Mouse (Mus musculus) hindlimb bud, embryonic 11.5 days (tissue): ENCODE measurements around the gene Slc17a2.
"Not testable (repeated sequence)": the region's sequence is repeated elsewhere in the genome, so short reads cannot be mapped to it uniquely, and the experiment has no call there.

Source experiments
- DNase-seq: peaks from one replicate; pipeline ENCODE4 v3.0.0-alpha.2; 2012; ENCODE audit warnings: low read depth, low spot score; ENCODE audit errors: extremely low spot score

Gene Slc17a2

DNA sequence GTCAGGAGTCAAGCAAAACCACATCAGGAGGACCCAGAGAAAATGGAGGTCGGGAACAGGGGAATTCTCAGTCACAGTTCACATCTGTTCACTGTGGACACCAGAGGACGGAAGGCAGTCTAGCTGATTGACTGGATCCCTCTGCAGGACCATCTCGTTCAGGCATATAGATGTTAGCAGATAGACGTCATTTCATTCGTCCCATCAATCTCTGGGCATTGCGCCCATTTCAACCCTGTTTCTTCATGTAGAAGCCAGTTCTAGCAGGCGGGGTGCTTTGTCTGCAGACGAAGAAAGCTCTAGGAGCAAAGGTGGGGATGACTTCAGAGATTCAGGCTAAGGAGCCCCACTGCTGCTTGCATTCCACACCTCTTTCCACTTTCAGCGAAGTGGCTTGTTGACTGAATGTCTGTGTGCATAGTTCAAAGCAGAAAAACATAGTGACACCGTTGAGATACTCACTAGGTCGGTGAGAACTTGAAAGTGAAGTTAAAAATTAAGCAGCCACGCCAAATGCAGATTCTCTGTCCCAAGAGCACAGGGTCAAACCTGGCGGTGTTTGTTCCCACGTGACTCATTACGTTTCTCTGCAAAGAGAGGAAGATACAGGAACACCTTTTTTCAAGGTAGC, at the start of gene Slc17a2:
TSS of gene Slc17a2 (plus strand) at position 572 of the 631 bp plus-strand sequence.
- no peak for DNase-seq

DNA sequence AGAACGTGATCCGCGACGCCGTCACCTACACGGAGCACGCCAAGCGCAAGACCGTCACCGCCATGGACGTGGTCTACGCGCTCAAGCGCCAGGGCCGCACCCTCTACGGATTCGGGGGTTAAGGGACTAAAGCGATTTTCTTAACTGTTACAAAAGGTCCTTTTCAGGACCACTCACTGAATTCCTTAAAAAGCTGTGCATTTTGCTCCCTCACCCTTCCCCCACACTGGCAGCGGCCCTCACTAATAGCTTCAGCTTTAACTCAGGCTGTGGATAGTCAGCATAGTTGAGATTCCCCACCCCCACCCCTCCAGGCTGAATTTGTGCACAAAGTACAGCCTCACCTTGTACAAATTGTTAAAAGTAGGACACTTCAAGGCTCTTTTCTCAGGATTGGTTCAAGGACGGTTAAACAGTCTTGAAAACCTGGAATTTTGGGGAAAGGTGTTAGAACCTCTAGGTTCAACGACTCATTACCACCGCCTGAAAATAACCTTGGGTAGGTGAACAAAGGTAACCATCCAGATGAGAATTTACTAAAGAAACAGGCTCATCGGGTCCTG, 49.5 kb upstream of the Slc17a2 start:
- no peak for DNase-seq

DNA sequence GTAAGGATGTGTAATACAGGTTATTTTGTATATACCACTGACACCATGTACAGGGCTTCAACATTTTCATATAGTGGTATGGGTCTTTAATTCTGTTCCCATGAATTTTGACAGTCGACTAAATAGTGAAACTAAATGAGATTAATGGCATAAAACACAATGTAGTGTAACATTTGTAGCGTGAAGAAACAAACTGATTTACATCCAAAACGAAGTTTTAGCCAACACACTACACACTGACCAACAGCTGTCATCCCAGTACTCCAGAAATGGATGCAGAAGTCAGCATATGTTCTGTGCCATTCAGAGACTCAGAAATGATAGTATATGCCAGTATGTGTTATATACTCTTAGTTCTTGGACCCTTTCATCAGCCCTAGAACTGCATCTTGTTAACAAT, 48.9 kb upstream of the Slc17a2 start:
- no peak for DNase-seq

DNA sequence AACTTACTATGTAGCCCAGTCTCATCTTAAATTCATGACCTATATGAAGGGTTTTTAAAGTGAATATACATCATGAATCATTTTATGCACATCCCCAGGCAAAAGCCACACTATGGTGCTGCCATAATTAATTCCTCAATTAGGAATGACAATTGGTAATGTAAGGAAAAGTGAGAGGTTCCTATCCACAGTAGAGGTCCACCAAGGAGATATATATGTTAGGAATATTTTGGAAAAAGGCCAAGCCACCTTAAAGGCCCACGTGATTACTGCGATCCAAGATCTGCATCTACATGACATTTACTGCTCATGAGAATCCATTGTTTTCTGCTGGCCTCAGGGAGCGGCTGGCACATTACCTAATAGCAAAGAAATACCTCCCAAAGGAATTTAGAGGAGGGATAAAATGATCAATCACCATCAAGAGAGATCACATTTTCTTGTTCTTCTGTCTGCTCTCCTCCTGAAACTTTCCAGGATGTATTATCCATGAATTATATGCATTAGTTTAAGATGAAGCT, 47.5 kb upstream of the Slc17a2 start:
- DNase-seq: no peak

DNA sequence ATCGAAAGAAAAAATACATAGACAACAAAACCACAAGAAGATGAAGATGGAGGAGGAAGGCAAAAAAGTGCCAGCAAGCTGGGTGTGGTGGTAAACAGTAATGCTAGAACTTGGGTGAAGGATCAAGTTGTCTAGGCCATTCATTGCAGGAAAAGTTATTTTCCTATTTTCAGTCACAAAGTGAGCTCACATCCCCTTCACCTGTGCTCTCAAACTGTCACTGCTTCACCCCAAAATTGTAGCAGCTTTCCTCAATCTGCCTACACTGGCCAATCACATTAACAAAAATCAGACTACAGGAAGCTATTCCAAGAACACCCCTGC, 46.9 kb upstream of the Slc17a2 start:
- no peak for DNase-seq

DNA sequence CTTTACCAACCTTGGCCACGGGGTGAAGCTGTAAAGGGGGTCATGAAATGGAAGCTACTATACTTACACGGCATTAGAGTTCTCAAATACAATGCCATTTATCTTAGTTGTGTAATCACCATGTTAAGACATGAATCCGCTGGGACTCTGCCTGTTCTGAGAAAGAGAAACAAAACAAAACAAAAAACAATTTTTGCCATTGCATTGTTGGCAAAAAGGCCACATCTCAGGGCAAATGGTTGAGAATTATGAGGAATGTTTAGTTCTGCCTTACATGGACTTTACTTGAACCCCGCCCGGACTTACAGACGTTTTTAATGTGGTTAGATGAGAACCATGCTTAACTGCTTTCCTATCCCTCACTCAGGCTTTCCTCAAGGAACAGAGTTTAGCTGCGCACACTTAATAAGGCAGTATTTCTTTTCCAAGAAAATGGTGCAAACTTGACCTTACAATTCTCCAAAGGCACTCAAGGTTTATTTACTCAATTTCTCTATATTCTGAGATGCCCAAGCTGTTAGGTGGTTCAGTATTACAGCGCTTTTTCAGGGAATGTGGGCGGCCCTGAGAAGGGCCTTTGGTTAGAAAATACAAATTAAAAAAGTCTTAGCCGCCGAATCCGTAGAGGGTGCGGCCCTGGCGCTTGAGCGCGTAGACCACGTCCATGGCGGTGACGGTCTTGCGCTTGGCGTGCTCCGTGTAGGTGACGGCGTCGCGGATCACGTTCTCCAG, 46.4 kb upstream of the Slc17a2 start:
- DNase-seq: peak; percentile 57

DNA sequence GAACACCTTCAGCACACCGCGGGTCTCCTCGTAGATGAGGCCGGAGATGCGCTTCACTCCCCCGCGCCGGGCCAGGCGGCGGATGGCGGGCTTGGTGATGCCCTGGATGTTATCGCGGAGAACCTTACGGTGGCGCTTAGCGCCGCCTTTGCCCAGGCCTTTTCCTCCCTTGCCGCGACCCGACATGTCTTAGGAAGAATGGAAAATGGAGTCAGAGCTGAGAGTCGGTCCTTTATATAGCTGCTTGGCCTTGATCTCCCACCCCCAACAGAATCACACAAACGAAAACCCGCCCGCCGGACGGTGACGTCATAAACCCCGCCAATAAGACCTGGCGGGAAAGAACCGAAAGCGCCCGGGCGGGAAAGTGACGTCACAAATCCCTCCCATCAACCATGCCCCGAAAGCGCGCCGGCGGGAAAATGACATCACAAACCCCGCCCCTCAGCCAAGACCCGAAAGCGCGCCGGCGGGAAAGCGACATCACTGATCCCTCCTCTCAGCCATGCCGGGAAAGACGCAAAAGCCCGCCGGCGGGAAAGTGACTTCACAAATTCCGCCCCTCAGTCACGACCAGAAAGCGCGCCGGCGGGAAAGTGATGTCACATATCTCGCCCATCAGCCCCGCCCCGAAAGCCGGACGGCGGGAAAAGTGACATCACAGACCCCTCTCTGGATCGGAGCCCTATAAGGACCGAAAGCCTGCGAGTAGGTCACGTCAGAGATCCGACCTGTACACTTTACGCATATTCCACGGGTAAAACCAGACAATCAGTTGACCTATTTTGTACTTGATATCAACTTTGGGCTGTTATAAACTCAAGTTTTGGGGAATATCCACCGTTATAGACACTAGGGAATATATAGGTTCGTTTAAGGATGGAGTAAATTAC, 45.6 kb upstream of the Slc17a2 start, which contains the start of gene Hist1h4a:
TSS of gene Hist1h4a (minus strand) at position 259 of the 893 bp plus-strand sequence.
- peak; percentile 94 for DNase-seq

DNA sequence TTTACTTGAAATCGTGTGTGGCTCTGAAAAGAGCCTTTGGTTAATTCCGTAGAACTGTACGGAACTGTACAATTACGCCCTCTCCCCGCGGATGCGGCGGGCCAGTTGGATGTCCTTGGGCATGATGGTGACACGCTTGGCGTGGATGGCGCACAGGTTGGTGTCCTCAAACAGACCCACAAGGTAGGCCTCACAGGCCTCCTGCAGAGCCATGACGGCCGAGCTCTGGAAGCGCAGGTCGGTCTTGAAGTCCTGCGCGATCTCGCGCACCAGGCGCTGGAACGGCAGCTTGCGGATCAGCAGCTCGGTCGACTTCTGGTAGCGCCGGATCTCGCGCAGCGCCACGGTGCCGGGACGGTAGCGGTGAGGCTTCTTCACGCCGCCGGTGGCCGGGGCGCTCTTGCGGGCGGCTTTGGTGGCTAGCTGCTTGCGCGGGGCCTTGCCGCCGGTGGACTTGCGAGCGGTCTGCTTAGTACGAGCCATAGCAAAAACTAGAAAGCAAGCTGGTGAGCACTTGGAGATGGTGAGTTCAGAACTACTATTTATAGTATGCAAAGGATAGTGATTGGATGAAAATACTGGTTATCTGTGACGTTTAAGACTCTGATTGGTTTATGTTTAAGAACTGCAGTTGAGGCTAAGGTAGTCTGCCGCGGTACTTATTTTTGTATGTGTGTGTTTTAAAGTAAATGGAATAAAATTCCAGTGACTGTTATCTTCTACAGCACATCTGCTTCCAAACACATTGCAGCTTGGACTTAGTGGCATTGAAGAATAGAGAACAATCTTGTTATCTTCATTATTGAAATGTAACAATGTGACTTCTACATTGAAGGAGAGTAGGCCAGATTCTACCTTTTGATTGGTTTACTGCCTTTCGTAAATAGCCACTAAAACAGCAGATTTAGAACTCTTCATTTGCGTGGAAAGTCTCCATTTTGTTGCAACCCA, 44.6 kb upstream of the Slc17a2 start, which contains the start of gene Hist1h3a:
TSS of gene Hist1h3a (minus strand) at position 516 of the 951 bp plus-strand sequence.
- DNase-seq: peak; percentile 96

DNA sequence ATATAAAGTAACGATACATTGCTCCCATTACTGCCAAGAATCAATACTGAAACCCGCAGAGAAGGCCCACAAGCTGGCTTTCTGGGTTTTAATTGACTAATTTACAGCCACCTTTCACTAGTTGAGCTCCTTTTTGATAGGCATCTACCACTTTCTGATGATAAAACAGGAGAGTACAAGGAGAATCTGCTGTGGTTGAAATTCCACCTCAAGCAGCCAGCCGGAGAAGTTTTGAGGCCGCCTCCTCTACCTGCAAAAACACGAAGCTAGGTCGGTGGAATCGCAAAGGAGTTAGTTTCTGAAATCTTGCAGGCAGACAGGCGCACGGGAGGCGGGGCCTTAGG, 43.6 kb upstream of the Slc17a2 start:
- no peak for DNase-seq

DNA sequence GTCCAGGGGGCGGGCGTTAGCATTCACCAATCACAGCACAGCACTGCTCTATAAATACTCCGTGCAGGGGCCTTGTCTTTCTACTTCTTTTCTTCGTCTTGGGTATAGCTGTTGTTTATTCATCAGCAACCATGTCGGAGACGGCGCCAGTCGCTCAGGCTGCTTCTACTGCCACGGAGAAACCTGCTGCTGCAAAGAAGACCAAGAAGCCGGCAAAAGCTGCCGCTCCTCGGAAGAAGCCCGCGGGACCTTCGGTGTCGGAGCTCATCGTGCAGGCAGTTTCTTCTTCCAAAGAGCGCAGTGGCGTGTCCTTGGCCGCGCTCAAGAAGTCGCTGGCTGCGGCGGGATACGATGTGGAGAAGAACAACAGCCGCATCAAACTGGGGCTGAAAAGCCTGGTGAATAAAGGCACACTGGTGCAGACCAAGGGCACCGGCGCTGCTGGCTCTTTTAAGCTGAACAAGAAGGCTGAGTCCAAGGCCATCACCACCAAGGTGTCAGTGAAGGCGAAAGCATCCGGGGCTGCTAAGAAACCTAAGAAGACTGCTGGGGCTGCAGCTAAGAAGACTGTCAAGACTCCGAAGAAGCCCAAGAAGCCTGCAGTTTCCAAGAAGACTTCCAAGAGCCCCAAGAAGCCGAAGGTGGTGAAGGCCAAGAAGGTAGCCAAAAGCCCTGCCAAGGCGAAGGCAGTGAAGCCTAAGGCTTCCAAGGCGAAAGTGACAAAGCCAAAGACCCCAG, 43.0 kb upstream of the Slc17a2 start, which contains the start of gene Hist1h1a:
TSS of gene Hist1h1a (plus strand) at position 81 of the 738 bp plus-strand sequence.
- DNase-seq: no peak

DNA sequence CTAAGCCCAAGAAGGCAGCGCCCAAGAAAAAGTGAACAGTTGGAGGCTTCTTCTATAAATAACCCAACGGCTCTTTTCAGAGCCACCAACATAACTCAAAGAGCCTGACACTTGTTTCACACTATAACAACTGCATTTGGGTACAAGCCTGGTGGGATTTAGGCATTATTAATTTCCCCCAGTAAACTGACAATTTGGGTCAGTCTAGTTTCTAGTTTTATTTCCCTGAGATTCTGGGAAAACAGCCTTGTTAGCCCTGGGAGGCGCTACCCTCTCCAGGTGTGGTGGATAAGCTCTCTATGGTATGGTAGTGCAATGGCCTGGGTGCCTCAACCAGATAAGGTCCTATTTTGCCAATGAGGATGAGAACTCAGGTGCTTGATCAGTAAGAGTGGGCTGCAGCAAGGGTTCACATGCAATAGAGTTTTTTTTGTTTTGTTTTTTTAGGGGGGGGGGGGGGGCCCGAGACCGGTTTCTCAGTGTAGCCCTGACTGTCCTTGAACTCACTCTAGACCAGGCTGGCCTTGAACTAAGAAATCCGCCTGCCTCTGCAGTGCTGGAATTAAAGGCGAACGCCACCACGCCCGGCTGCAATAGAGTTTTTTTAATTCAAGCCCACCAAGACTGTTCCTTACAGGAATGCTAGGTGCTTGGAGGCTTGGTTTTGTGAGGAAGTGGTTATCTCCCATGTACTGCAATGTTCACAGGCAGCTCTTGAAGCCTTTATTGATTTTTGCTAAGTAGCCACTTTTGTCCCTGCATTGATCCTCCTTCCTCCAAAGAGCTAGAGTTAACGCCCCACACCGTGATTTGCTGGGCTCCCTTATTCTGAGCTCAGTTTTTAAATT, 42.2 kb upstream of the Slc17a2 start:
- DNase-seq: no peak

DNA sequence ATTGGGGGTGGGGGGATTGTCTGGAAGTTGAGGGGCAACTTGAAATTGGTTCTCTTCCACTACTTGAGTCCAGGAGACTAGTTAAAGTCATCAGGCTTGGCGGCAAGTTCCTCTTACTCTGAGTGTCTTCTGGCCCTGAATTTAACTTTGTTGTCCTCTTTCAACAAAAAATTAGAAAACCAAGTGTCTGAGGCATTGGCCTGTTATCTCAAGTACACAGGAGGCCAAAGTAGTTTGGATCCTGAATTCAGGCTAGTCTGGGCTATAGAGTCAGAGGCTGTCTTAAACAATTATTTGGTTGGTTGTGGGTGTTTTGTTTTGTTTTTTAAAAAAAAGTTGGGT, 41.6 kb upstream of the Slc17a2 start:
- no peak for DNase-seq

DNA sequence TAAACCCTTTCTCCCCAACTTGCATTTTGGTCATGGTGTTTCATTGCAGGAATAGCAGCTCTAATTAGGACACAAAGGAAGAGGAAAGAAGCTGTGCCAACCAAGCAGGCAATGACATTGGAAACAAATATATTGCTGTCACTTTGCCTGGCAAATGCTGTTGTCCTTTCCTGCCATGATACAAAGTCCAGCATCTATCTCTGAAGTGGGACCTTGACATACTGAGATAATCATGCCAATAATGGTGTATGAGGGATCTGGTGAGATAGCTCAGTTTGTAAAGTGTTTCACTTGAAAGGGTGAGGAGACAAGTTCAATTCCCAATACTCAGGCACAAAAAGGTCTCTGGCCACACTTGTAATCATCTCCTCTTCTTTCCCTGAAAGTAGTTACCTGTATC, 40.0 kb upstream of the Slc17a2 start:
- no peak for DNase-seq

DNA sequence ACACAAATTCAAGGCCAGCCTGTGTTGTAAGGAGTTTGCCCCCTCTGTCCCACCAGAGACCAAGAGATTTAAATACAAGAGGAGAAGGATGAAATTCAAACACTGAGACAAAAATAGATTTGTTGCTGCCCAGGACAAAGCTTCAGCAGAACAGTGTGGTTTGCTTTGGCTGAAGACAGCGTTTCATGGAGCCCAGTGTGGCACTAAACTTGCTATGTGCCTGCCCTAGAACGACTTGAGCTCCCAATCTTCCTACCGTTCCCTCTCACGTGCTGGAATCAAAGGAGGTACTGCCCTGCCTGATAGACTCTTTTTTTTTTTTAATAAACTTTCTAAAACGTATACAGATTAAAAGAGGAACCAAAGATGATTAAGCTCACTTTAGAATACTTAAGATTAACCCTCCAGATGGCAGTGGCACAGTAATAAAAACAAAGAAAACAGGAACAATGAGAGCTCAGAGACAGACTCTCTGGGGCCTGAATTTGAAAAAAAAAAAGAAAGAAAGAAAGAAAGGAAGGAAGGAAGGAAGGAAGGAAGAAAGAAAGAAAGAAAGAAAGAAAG, 37.9 kb upstream of the Slc17a2 start:
- no peak for DNase-seq

DNA sequence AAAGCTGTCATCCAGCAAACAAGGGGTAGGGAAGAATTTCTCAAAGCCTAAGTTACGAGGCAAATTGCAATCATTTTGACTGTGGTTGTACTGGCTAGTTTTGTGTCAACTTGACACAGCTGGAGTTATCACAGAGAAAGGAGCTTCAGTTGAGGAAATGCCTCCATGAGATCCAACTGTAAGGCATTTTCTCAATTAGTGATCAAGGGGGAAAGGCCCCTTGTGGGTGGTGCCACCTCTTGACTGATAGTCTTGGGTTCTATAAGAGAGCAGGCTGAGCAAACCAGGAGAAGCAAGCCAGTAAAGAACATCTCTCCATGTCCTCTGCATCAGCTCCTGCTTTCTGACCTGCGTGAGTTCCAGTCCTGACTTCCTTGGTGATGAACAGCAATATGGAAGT, 37.2 kb upstream of the Slc17a2 start, which contains the start of gene Trim38:
TSS of gene Trim38 (plus strand) at position 301 of the 400 bp plus-strand sequence.
- not testable (repeated sequence) for DNase-seq

DNA sequence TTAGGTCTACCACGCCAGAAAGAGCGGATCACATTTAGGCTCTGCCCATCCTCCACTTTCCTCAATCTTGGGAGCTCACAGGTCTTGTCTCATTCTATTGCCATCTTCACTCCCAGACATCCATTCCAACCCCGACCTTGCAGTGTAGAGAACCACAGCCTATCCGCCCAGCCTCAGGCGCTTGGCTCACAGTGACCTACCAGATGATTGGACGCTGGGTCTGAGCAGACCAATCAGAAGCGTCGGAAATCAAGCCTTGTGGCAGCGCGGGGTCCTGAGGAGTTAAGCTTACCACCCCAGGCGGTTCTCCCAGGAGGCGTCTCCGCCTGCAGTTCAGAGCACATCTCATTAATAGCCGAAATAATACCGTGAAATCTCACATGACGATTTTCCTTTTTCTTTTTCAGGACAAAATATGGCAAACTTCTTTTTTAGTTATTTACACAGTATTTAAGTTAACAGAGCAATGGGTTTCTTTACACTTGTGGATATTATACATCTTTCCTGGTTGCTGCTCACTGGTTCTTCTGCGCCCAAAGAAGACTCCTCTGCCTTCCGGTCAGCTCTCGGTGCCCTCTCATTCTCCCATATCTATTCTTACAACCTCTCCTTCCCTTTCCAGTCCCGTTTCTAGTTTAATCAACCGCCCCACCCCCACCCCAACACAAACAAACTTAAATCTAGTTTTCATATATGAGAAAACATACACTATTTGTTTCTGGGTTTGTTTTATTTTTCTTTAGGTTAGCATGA, 34.1 kb upstream of the Slc17a2 start:
- DNase-seq: no peak

DNA sequence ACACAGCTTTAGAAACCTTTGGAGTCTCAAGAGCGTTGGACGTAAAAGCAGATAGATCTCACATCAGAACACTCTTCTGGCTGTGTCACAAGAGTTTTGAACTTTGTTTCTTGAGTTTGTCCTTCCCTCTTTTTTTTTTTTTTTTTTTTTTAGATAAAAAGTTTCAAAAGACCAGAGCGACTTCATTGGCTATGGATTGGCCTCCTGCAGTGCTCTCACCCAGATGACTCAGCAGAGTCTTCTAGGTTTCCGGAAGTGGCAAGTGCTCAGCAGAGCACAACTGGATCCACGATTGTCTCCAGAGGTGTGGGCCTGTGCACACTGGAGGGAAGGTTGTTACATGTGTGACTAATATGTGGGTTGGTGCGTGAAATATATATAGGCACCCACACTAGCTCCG, 28.5 kb upstream of the Slc17a2 start:
- no peak for DNase-seq
